Mouse (Mus musculus): ENCODE data around the gene Hsp90b1. TPM values are rescaled to one million over a fixed set of nuclear protein-coding genes. Genes with fewer than 3 reads are reported as not detected.
"Not testable (repeated sequence)": the region's sequence is repeated elsewhere in the genome, so short reads cannot be mapped to it uniquely, and the experiment has no call there.

Gene Hsp90b1
- polyA plus RNA-seq, 1 experiment, result 1,340 TPM

DNA sequence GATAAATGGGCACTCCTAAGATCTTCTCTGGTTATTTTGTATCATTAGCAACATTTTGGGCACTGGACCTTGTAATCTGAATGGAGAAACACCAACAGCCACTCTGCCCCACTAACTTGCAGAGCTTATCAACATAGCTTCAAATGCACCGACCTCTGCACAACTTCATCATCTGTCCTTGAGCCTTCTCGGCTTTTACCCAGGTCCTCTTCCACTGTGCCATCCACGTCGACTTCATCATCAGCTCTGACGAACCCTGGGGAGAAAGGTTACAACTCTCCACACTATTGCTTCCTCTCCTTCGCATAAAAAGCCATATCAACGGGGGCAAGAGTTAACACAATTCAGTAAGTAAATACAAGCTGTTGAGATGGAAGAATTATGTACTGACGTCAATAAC, 1.2 kb downstream of the Hsp90b1 start:
- TF ChIP-seq POLR2A (IDR thresholded peaks at IDR 0.05; ENCODE audit: insufficient read depth, low read length) (no peak), EP300 (IDR thresholded peaks at IDR 0.05; ENCODE audit: insufficient read depth, low read depth, low read length) (no peak), CTCF (IDR thresholded peaks at IDR 0.05; ENCODE audit: low read depth, low read length) (no peak)
- Histone ChIP-seq H3K4me3 (ENCODE audit: low read depth, low read length) (peak overlapping the region; percentile 94), H3K9ac (ENCODE audit: low read depth, poor library complexity, severe bottlenecking) (peak overlapping the region; percentile 90), H3K27me3 (ENCODE audit: control insufficient read depth, insufficient read depth, low read length, poor library complexity, severe bottlenecking) (no peaks in the 10 kb centered on the region), H3K36me3 (ENCODE audit: control insufficient read depth, insufficient read depth, low read length, poor library complexity, severe bottlenecking) (peaks cover 49% of the 10 kb centered on the region), H3K27ac (ENCODE audit: insufficient read depth, low read length) (no peak overlapping the region), H3K9me3 (replicated peaks; ENCODE audit: control insufficient read depth, insufficient read depth, low read length, poor library complexity, severe bottlenecking) (no peaks in the 10 kb centered on the region), H3K4me1 (ENCODE audit: control insufficient read depth, insufficient read depth, low read length) (no peaks in the 10 kb centered on the region)

DNA sequence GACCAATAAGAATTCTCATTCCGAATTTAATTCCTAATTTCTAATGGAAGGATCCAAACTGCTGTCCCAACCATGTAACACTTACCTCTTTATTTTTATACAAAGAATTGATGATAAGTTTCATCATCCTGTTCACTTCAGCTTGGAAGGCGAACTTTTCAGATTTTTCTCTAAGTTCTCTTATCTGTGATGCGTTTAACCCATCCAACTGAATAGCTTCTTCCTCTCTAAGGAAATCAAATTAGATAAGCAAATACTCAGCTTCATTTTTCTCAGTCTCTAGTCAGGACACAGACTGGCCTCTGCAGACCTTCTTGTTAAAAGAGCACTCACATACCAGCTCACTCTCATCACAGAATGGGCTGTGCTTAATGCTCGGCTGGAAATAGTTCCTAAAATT, 1.9 kb downstream of the Hsp90b1 start:
- Histone ChIP-seq H3K36me3 (ENCODE audit: control insufficient read depth, insufficient read depth, low read length, poor library complexity, severe bottlenecking) (peaks cover 56% of the 10 kb centered on the region), H3K9ac (ENCODE audit: low read depth, poor library complexity, severe bottlenecking) (peak overlapping the region; percentile 90; the same call in 1 of the 2 replicates), H3K27ac (ENCODE audit: insufficient read depth, low read length) (no peak overlapping the region), H3K27me3 (ENCODE audit: control insufficient read depth, insufficient read depth, low read length, poor library complexity, severe bottlenecking) (no peaks in the 10 kb centered on the region), H3K9me3 (replicated peaks; ENCODE audit: control insufficient read depth, insufficient read depth, low read length, poor library complexity, severe bottlenecking) (no peaks in the 10 kb centered on the region), H3K4me3 (ENCODE audit: low read depth, low read length) (no peak overlapping the region), H3K4me1 (ENCODE audit: control insufficient read depth, insufficient read depth, low read length) (no peaks in the 10 kb centered on the region)
- no peak for TF ChIP-seq CTCF (IDR thresholded peaks at IDR 0.05; ENCODE audit: low read depth, low read length)
- TF ChIP-seq EP300 (IDR thresholded peaks at IDR 0.05; ENCODE audit: insufficient read depth, low read depth, low read length), result no peak
- TF ChIP-seq POLR2A (IDR thresholded peaks at IDR 0.05; ENCODE audit: insufficient read depth, low read length), result no peak

DNA sequence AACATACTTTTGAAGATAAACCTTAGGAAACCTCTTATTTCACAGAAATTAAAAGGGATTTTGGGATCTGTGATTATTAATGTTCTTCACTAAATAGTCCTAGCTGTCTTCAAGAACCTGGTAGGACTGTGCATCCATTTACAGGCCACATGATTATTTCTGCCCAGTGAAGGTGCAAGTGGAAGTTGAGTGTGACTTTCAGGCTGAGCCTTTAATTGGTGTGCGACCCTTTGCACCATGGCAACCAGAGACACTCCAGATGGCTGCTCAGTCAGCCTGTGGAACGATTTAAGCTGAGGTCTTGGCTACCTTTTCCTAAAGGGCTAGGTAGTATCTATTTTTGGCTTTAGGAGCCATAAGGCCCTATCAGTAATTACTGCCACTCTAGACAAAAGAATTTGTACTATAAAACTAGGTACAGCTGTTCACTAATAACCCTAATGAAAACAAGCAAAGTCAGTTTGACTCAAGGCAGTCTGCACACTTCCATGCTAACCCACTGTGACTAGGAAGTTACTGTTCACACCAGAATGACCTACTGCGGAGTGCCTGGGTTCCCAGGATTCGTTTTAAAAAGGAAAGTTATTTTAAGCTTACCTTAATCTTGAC, 2.9 kb downstream of the Hsp90b1 start:
- Histone ChIP-seq H3K9ac (ENCODE audit: low read depth, poor library complexity, severe bottlenecking) (no peak overlapping the region), H3K36me3 (ENCODE audit: control insufficient read depth, insufficient read depth, low read length, poor library complexity, severe bottlenecking) (peaks cover 65% of the 10 kb centered on the region), H3K9me3 (replicated peaks; ENCODE audit: control insufficient read depth, insufficient read depth, low read length, poor library complexity, severe bottlenecking) (no peaks in the 10 kb centered on the region), H3K27me3 (ENCODE audit: control insufficient read depth, insufficient read depth, low read length, poor library complexity, severe bottlenecking) (no peaks in the 10 kb centered on the region), H3K4me3 (ENCODE audit: low read depth, low read length) (no peak overlapping the region), H3K27ac (ENCODE audit: insufficient read depth, low read length) (no peak overlapping the region), H3K4me1 (ENCODE audit: control insufficient read depth, insufficient read depth, low read length) (no peaks in the 10 kb centered on the region)
- no peak for TF ChIP-seq CTCF (IDR thresholded peaks at IDR 0.05; ENCODE audit: low read depth, low read length)
- no peak for TF ChIP-seq POLR2A (IDR thresholded peaks at IDR 0.05; ENCODE audit: insufficient read depth, low read length)
- no peak for TF ChIP-seq EP300 (IDR thresholded peaks at IDR 0.05; ENCODE audit: insufficient read depth, low read depth, low read length)

DNA sequence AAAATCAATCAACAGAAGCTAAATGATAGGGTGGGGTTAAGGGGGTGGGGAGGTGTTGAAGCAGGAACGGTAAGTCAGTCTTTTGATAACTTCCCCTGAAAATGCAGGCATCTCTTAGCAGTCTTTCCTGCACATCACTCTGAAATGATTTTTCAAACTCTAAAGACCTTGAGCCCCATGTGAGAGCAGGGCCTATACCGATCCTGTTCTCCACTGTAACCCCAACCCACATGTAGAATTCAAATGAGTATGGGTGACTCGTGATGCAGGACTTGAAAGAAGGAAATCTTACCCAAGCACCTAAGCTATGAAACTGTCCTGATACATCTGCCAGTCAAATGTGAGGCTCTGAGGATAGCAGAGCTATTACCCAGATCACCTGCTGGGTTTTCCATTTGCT, 4.3 kb downstream of the Hsp90b1 start:
- Histone ChIP-seq H3K27me3 (ENCODE audit: control insufficient read depth, insufficient read depth, low read length, poor library complexity, severe bottlenecking) (no peaks in the 10 kb centered on the region), H3K4me3 (ENCODE audit: low read depth, low read length) (no peak overlapping the region), H3K9me3 (replicated peaks; ENCODE audit: control insufficient read depth, insufficient read depth, low read length, poor library complexity, severe bottlenecking) (no peaks in the 10 kb centered on the region), H3K9ac (ENCODE audit: low read depth, poor library complexity, severe bottlenecking) (0 out of 2 replicates have a peak overlapping the region, but pooled peaks have one; percentile 30), H3K27ac (ENCODE audit: insufficient read depth, low read length) (no peak overlapping the region), H3K4me1 (ENCODE audit: control insufficient read depth, insufficient read depth, low read length) (no peaks in the 10 kb centered on the region), H3K36me3 (ENCODE audit: control insufficient read depth, insufficient read depth, low read length, poor library complexity, severe bottlenecking) (peaks cover 74% of the 10 kb centered on the region)
- TF ChIP-seq POLR2A (IDR thresholded peaks at IDR 0.05; ENCODE audit: insufficient read depth, low read length) (no peak), EP300 (IDR thresholded peaks at IDR 0.05; ENCODE audit: insufficient read depth, low read depth, low read length) (no peak), CTCF (IDR thresholded peaks at IDR 0.05; ENCODE audit: low read depth, low read length) (no peak)

GRCm38 (mm10) chr10:86700251-86700650, 5.1 kb downstream of the Hsp90b1 start:
- Histone ChIP-seq H3K27ac (ENCODE audit: insufficient read depth, low read length) (no peak overlapping the region), H3K4me3 (ENCODE audit: low read depth, low read length) (no peak overlapping the region), H3K9me3 (replicated peaks; ENCODE audit: control insufficient read depth, insufficient read depth, low read length, poor library complexity, severe bottlenecking) (no peaks in the 10 kb centered on the region), H3K36me3 (ENCODE audit: control insufficient read depth, insufficient read depth, low read length, poor library complexity, severe bottlenecking) (peaks cover 81% of the 10 kb centered on the region), H3K4me1 (ENCODE audit: control insufficient read depth, insufficient read depth, low read length) (no peaks in the 10 kb centered on the region), H3K9ac (ENCODE audit: low read depth, poor library complexity, severe bottlenecking) (0 out of 2 replicates have a peak overlapping the region, but pooled peaks have one; percentile 29), H3K27me3 (ENCODE audit: control insufficient read depth, insufficient read depth, low read length, poor library complexity, severe bottlenecking) (no peaks in the 10 kb centered on the region)
- no peak for TF ChIP-seq POLR2A (IDR thresholded peaks at IDR 0.05; ENCODE audit: insufficient read depth, low read length)
- TF ChIP-seq CTCF (IDR thresholded peaks at IDR 0.05; ENCODE audit: low read depth, low read length), result no peak
- no peak for TF ChIP-seq EP300 (IDR thresholded peaks at IDR 0.05; ENCODE audit: insufficient read depth, low read depth, low read length)

- not testable (repeated sequence) for H3K27me3 ChIP-seq (ENCODE audit: control insufficient read depth, insufficient read depth, low read length, poor library complexity, severe bottlenecking); H3K27ac ChIP-seq (ENCODE audit: insufficient read depth, low read length); H3K4me1 ChIP-seq (ENCODE audit: control insufficient read depth, insufficient read depth, low read length); H3K36me3 ChIP-seq (ENCODE audit: control insufficient read depth, insufficient read depth, low read length, poor library complexity, severe bottlenecking); H3K9me3 ChIP-seq (replicated peaks; ENCODE audit: control insufficient read depth, insufficient read depth, low read length, poor library complexity, severe bottlenecking)
- H3K9ac ChIP-seq (ENCODE audit: low read depth, poor library complexity, severe bottlenecking), result peak overlapping the region; percentile 82
- peak overlapping the region; percentile 91 for H3K4me3 ChIP-seq (ENCODE audit: low read depth, low read length)
Measured at GRCm38 (mm10) chr10:86686017-86686360, 19.3 kb downstream of the Hsp90b1 start.
